Mouse (Mus musculus): ENCODE measurements around the gene Aldh1l1. TPM values are rescaled to one million over a fixed set of nuclear protein-coding genes. Genes with fewer than 3 reads are reported as not detected.

Aldh1l1 gene
- polyA plus RNA-seq, 1 experiment from 2014 or later = 8.1 TPM

DNA sequence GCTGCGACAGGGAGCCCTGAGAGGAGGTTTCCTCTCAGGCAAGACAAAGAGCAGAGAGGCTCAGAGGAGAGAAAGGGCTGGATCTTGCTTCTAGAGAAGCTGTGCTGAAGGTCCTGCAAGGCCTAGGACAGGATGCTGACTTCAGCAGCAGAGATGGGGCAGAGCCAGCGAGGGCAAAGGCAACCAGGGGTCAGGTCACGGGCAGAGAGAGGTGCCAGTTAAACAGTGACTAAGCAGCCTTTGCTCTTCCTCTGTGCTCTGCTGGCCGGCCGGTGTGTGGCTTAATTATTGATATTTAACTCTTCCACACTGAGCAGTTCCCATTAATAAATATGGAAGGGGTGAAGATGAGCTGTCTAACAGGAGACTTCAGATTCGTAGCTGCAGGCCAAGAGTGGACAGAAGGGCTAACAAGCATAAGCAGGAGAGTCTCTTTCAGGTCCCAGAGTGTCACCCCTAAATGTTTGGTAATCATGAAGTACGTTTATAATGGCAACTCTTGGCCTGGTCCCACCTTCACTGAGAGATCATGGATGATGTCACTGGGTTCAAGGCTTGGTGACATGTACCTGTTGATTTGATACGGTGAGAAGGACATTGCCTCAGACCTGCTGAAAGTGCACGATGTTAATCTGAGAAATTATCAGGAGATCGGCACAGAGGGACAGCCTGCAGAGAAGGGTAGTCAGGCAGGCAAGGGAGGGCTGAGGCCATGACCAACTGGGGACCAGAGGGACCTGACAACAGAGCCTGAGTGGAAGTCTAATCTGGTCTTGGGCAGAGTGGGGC lies 5.9 kb downstream of the Aldh1l1 start:
- H3K4me2 ChIP-seq = no peak overlapping the region
- WGBS = 86% methylated on average over 10 of the region's 10 CpGs
- peaks cover 9% of the 10 kb centered on the region for H3K4me1 ChIP-seq
- no peaks in the 10 kb centered on the region for H3K9me3 ChIP-seq (replicated peaks)
- no peaks in the 10 kb centered on the region for H3K36me3 ChIP-seq (ENCODE audit: poor library complexity, severe bottlenecking)
- no peak for ATAC-seq
- no peaks in the 10 kb centered on the region for H3K27me3 ChIP-seq
- H3K4me3 ChIP-seq = no peak overlapping the region
- no peak overlapping the region for H3K9ac ChIP-seq
- H3K27ac ChIP-seq = no peak overlapping the region

DNA sequence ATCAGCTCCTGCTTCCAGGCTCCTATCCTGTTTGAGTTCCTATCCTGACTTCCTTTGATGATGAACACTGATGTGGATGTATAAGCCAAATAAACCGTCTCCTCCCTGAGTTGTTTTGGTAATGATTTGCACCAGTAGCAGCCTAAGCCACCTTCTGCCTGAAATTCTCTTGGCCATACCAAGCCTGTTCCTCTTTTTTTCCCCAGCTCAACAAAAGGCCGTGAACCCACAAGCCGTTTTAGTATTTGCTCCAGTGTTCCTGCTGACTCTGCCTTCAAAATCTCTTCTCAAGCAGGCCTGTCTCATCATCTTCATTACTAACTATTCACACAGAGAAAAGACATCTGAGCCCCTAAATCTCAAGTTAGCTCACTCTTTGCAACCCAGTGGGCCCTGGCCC lies 7.9 kb downstream of the Aldh1l1 start:
- 78% methylated on average over 3 of the region's 3 CpGs for WGBS
- no peaks in the 10 kb centered on the region for H3K9me3 ChIP-seq (replicated peaks)
- ATAC-seq = no peak
- no peak overlapping the region for H3K9ac ChIP-seq
- no peaks in the 10 kb centered on the region for H3K36me3 ChIP-seq (ENCODE audit: poor library complexity, severe bottlenecking)
- H3K4me1 ChIP-seq = peaks cover 12% of the 10 kb centered on the region
- no peak overlapping the region for H3K4me2 ChIP-seq
- no peak overlapping the region for H3K27ac ChIP-seq
- no peak overlapping the region for H3K4me3 ChIP-seq
- no peaks in the 10 kb centered on the region for H3K27me3 ChIP-seq

- ATAC-seq = no peak
- Histone ChIP-seq H3K9me3 (replicated peaks) (no peaks in the 10 kb centered on the region), H3K36me3 (ENCODE audit: poor library complexity, severe bottlenecking) (no peaks in the 10 kb centered on the region), H3K4me2 (no peak overlapping the region), H3K27ac (no peak overlapping the region), H3K9ac (no peak overlapping the region), H3K27me3 (no peaks in the 10 kb centered on the region), H3K4me1 (peaks cover 16% of the 10 kb centered on the region), H3K4me3 (no peak overlapping the region)
- WGBS = 90% methylated on average over 3 of the region's 3 CpGs
These were observed 8.3 kb downstream of the Aldh1l1 start for GRCm38 (mm10) chr6:90494566-90494965.

GRCm38 (mm10) chr6:90495282-90495912 lies 9.2 kb downstream of the Aldh1l1 start:
- Histone ChIP-seq H3K9ac (no peak overlapping the region), H3K27ac (0 out of 2 replicates have a peak overlapping the region, but pooled peaks have one; percentile 25), H3K27me3 (no peaks in the 10 kb centered on the region), H3K4me2 (no peak overlapping the region), H3K36me3 (ENCODE audit: poor library complexity, severe bottlenecking) (no peaks in the 10 kb centered on the region), H3K4me1 (peaks cover 17% of the 10 kb centered on the region), H3K9me3 (replicated peaks) (no peaks in the 10 kb centered on the region), H3K4me3 (no peak overlapping the region)
- WGBS = 47% methylated on average over 6 of the region's 7 CpGs
- ATAC-seq = peak; percentile 75

DNA sequence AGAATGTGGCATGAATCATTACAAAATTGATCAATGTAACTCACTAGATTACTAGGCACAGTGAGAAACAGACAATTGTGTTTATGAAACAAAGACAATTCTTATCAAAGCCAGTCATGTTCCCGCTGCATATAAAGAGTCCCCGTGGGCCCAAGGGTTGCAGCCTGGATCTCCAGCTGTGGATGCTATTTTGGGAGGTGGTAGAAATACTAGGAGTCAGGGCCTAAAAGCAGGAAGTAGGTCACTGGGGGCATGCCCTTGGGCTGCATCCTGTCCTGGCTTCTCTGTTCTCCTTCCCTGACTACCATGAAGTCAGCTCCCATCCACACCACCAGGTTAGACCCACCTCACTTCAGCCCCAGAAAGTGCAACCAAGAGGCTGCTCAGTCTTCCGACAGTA lies 10.0 kb downstream of the Aldh1l1 start:
- Histone ChIP-seq H3K4me1 (peaks cover 17% of the 10 kb centered on the region), H3K27ac (no peak overlapping the region), H3K36me3 (ENCODE audit: poor library complexity, severe bottlenecking) (no peaks in the 10 kb centered on the region), H3K9ac (no peak overlapping the region), H3K27me3 (no peaks in the 10 kb centered on the region), H3K9me3 (replicated peaks) (no peaks in the 10 kb centered on the region), H3K4me3 (no peak overlapping the region), H3K4me2 (no peak overlapping the region)
- WGBS = 67% methylated on average over 3 of the region's 3 CpGs
- ATAC-seq = no peak

- WGBS = 40% methylated on average over 4 of the region's 4 CpGs
These were observed 13.3 kb downstream of the Aldh1l1 start for GRCm38 (mm10) chr6:90499509-90499908.

DNA sequence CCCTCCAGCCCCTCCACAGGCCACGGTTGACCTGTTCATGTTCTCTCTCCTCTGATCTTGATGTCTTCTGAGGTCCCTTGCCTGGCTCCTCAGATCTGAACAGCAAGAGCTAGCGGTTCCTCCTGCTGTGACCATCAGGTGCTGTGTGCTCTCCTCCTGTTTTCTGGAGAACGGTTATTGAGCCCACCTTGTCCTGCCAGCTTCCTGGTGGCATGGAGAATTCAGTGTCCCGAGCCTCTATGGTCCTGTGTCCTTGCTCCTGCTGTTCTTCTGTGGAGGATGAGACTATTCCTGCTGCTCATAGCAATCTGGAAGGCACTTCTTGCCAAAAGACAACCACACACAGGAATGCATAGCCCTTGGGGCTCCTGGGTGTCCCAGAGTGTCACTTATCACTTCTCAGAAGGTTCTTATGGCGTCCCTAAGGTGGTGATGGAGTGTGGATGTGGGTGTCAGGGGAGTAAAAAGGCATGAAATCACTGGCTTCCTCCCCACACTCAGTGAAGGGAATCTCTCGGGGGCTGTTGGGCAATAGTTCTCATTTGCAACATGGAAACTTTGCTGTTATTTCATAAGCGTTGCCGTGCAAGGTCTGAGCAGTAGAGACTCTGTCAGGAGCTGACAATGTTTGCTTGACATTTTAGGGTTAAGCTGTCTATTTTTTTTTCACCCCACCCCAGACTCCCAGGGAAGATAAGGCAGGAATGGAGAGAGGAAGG lies 15.2 kb downstream of the Aldh1l1 start:
- no peaks in the 10 kb centered on the region for H3K27me3 ChIP-seq
- no peaks in the 10 kb centered on the region for H3K36me3 ChIP-seq (ENCODE audit: poor library complexity, severe bottlenecking)
- no peak overlapping the region for H3K27ac ChIP-seq
- H3K9ac ChIP-seq = no peak overlapping the region
- peaks cover 11% of the 10 kb centered on the region; the same call in 1 of the 2 replicates for H3K4me1 ChIP-seq
- 80% methylated on average over 8 of the region's 8 CpGs for WGBS
- H3K9me3 ChIP-seq (replicated peaks) = no peaks in the 10 kb centered on the region
- H3K4me2 ChIP-seq = no peak overlapping the region
- no peak for ATAC-seq
- H3K4me3 ChIP-seq = no peak overlapping the region

More at GRCm38 (mm10) chr6:90499509-90499908, 13.3 kb downstream of the Aldh1l1 start:
- no peaks in the 10 kb centered on the region for H3K9me3 ChIP-seq (replicated peaks)
- H3K4me2 ChIP-seq = no peak overlapping the region
- no peak overlapping the region for H3K4me3 ChIP-seq
- ATAC-seq = no peak
- H3K9ac ChIP-seq = no peak overlapping the region
- no peak overlapping the region for H3K27ac ChIP-seq
- no peaks in the 10 kb centered on the region for H3K36me3 ChIP-seq (ENCODE audit: poor library complexity, severe bottlenecking)
- H3K27me3 ChIP-seq = no peaks in the 10 kb centered on the region
- H3K4me1 ChIP-seq = peaks cover 17% of the 10 kb centered on the region

- Histone ChIP-seq H3K4me1 (peaks cover 31% of the 10 kb centered on the region), H3K4me3 (no peak overlapping the region), H3K9ac (no peak overlapping the region), H3K4me2 (no peak overlapping the region), H3K9me3 (replicated peaks) (no peaks in the 10 kb centered on the region), H3K27me3 (no peaks in the 10 kb centered on the region), H3K36me3 (ENCODE audit: poor library complexity, severe bottlenecking) (no peaks in the 10 kb centered on the region), H3K27ac (no peak overlapping the region)
- WGBS = 65% methylated on average over 6 of the region's 6 CpGs
- no peak for ATAC-seq
These were observed 19.7 kb downstream of the Aldh1l1 start for GRCm38 (mm10) chr6:90505906-90506305.

GRCm38 (mm10) chr6:90506673-90507311 lies 20.6 kb downstream of the Aldh1l1 start:
- peak; percentile 92 for ATAC-seq
- Histone ChIP-seq H3K4me2 (no peak overlapping the region), H3K4me3 (no peak overlapping the region), H3K27ac (peak overlapping the region; percentile 73), H3K4me1 (peaks cover 31% of the 10 kb centered on the region), H3K27me3 (no peaks in the 10 kb centered on the region), H3K9ac (no peak overlapping the region), H3K9me3 (replicated peaks) (no peaks in the 10 kb centered on the region), H3K36me3 (ENCODE audit: poor library complexity, severe bottlenecking) (no peaks in the 10 kb centered on the region)
- WGBS = 51% methylated on average over 16 of the region's 16 CpGs

DNA sequence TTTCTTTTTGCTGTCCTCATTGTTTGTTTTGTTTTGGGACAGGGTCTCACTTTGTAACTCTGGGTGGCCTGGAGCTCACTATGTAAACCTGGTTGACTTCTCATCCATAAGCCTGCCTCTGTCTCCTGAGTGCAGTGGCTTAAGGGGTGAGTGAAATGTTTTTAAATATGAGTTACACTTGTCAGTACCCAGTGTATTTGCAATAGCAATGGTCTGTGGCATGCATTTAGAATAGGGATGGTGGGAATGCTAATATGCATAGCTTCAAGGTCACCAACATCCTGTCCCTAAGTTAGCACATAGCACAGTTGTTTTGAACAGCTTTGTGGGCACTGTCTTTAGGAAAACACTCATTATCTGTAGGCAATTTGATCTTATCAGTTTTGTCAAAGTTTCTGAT lies 21.2 kb downstream of the Aldh1l1 start:
- Histone ChIP-seq H3K27me3 (no peaks in the 10 kb centered on the region), H3K9ac (no peak overlapping the region), H3K36me3 (ENCODE audit: poor library complexity, severe bottlenecking) (no peaks in the 10 kb centered on the region), H3K4me3 (no peak overlapping the region), H3K27ac (peak overlapping the region; percentile 73), H3K4me1 (peaks cover 31% of the 10 kb centered on the region), H3K9me3 (replicated peaks) (no peaks in the 10 kb centered on the region), H3K4me2 (no peak overlapping the region)
- no peak for ATAC-seq

- H3K9ac ChIP-seq = no peak overlapping the region
- H3K4me2 ChIP-seq = no peak overlapping the region
- peak overlapping the region; percentile 35; the same call in 1 of the 2 replicates for H3K27ac ChIP-seq
- no peaks in the 10 kb centered on the region for H3K27me3 ChIP-seq
- H3K4me3 ChIP-seq = no peak overlapping the region
- 32% methylated on average over 4 of the region's 4 CpGs for WGBS
- H3K36me3 ChIP-seq (ENCODE audit: poor library complexity, severe bottlenecking) = no peaks in the 10 kb centered on the region
- no peaks in the 10 kb centered on the region for H3K9me3 ChIP-seq (replicated peaks)
- peaks cover 31% of the 10 kb centered on the region for H3K4me1 ChIP-seq
- ATAC-seq = peak; percentile 80
These were observed 22.0 kb downstream of the Aldh1l1 start for GRCm38 (mm10) chr6:90508197-90508624.

DNA sequence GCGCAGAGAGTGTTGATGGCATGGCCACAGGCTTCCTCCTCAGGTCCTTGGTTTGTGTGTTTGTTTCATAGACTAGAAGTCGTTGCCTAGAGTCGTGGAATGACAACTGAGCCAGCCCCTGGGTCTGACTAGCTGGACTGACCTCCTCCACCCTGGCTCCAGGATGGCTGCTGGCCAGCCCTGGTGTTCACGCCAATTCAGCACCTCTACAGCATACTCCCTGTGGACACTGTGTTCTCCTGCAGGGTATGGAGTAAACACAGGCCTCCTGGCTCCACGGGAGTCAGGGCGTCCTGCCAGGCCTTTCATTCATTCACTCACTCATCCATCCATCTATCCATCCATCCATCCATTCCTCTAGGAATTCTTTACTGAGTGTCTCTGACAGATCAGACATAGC lies 22.9 kb downstream of the Aldh1l1 start:
- WGBS = 65% methylated on average over 6 of the region's 6 CpGs
- Histone ChIP-seq H3K27ac (peak overlapping the region; percentile 10; the same call in 1 of the 2 replicates), H3K4me1 (peaks cover 31% of the 10 kb centered on the region), H3K9me3 (replicated peaks) (no peaks in the 10 kb centered on the region), H3K27me3 (no peaks in the 10 kb centered on the region), H3K4me3 (no peak overlapping the region), H3K9ac (no peak overlapping the region), H3K36me3 (ENCODE audit: poor library complexity, severe bottlenecking) (no peaks in the 10 kb centered on the region), H3K4me2 (no peak overlapping the region)
- no peak for ATAC-seq

All from forebrain, embryonic 13.5 days (tissue).